Mouse (Mus musculus): Measurements from ENCODE around the gene Usp30. TPM values are rescaled to one million over a fixed set of nuclear protein-coding genes. Genes with fewer than 3 reads are reported as not detected.
A peak's percentile ranks its signal among the peaks of the same experiment; 100 is the strongest.

The Usp30 gene
- polyA plus RNA-seq, 1 experiment from 2014 or later: 9.3 TPM

DNA sequence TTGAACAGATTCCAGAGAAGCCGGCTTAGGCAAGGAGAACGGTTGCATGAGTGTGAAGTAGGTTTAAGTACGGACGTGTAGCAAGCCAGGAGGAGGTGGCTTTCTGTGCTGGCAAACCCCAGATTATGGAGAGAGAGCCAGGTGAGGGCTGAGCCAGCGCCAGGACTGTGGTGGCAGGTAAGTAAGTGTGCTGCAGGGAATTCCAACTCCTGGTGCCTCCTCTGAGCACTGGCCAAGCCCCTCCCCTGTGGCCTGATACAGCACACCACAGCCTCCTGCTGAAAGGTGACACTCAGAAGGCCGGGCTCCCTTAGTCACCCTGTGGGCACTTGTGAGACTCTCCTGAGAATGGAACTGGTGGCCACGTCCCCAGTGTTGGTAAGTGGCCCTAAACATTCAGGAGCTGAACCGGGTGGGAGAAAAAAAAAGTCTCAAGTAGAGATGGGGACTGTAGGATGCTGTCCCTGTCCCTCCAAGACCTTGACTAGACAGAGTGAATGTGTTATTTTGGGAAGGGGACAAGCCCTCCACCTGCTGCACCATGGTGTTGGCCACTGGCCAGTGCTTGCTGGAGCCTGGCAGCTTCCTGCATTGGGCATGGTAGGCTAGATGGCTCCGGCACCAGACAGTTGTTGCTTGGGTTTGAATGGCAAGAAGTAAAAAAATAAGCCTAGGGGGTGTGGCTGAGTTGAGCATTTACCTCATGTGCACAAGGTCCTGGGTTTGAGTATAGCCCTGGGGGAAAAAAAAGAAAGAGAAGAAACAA lies 90.1 kb downstream of the Usp30 start:
- H3K4me3 ChIP-seq (ENCODE audit: low read length): no peak overlapping the region
- H3K4me2 ChIP-seq (ENCODE audit: low read depth, low read length): no peak overlapping the region
- H3K4me1 ChIP-seq (ENCODE audit: control insufficient read depth, insufficient read depth, low read length): no peaks in the 10 kb centered on the region
- WGBS: 68% methylated on average over 9 of the region's 9 CpGs
- H3K36me3 ChIP-seq (ENCODE audit: control insufficient read depth, insufficient read depth, low read length): no peaks in the 10 kb centered on the region
- H3K27me3 ChIP-seq (replicated peaks; ENCODE audit: control insufficient read depth, insufficient read depth, low read length): no peaks in the 10 kb centered on the region
- peak; percentile 56 for ATAC-seq
- no peak overlapping the region for H3K27ac ChIP-seq (ENCODE audit: low read length)
- H3K9me3 ChIP-seq (ENCODE audit: control insufficient read depth, low read length): no peaks in the 10 kb centered on the region
- no peak overlapping the region for H3K9ac ChIP-seq (ENCODE audit: low read depth, low read length)

DNA sequence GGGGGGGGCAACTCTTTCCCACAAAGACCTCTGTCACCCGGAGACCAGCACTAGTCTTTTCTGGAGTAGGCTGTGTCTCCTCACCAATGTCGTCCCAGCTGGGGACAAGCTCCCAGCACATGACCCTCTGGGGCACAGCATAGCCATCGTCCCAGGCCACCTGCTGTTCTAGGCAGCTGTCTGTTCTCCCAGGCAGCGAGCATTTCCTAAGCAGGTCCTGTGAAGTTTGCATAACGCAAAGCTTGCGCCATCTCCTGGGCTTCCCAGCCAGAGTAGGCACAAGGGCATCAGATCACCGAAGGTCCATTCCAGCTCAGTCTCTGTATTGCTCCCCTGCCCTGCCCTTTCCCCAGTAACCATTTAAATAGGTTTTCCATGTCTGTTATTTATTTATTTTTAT lies 92.0 kb downstream of the Usp30 start:
- ATAC-seq: no peak
- Histone ChIP-seq H3K27me3 (replicated peaks; ENCODE audit: control insufficient read depth, insufficient read depth, low read length) (no peaks in the 10 kb centered on the region), H3K4me2 (ENCODE audit: low read depth, low read length) (no peak overlapping the region), H3K9ac (ENCODE audit: low read depth, low read length) (no peak overlapping the region), H3K36me3 (ENCODE audit: control insufficient read depth, insufficient read depth, low read length) (no peaks in the 10 kb centered on the region), H3K27ac (ENCODE audit: low read length) (no peak overlapping the region), H3K4me1 (ENCODE audit: control insufficient read depth, insufficient read depth, low read length) (no peaks in the 10 kb centered on the region), H3K4me3 (ENCODE audit: low read length) (no peak overlapping the region), H3K9me3 (ENCODE audit: control insufficient read depth, low read length) (no peaks in the 10 kb centered on the region)
- WGBS: 63% methylated on average over 7 of the region's 7 CpGs

DNA sequence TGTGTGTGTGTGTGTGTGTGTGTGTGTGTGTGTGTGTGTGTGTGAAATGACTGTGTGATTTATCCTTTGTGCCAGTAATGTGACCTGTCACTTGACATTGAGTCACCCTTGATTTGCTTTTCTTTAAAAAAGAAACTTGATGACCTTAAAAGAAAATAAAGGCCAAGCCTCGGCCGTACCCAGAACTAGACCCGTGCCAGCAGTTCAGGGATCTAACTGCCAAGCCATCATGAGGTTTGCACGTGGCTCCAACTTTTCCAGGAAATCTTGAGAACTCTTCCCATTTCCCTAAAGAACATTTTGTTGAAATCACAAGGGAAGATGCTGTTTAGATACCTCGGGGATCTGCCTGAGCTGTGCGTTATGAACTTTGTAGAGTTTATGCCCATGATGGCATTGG lies 96.2 kb downstream of the Usp30 start:
- no peak overlapping the region for H3K4me3 ChIP-seq (ENCODE audit: low read length)
- no peak for ATAC-seq
- no peaks in the 10 kb centered on the region for H3K27me3 ChIP-seq (replicated peaks; ENCODE audit: control insufficient read depth, insufficient read depth, low read length)
- H3K9me3 ChIP-seq (ENCODE audit: control insufficient read depth, low read length): no peaks in the 10 kb centered on the region
- H3K36me3 ChIP-seq (ENCODE audit: control insufficient read depth, insufficient read depth, low read length): no peaks in the 10 kb centered on the region
- H3K4me1 ChIP-seq (ENCODE audit: control insufficient read depth, insufficient read depth, low read length): no peaks in the 10 kb centered on the region
- 84% methylated on average over 6 of the region's 6 CpGs for WGBS
- no peak overlapping the region for H3K4me2 ChIP-seq (ENCODE audit: low read depth, low read length)
- no peak overlapping the region for H3K27ac ChIP-seq (ENCODE audit: low read length)
- H3K9ac ChIP-seq (ENCODE audit: low read depth, low read length): no peak overlapping the region

DNA sequence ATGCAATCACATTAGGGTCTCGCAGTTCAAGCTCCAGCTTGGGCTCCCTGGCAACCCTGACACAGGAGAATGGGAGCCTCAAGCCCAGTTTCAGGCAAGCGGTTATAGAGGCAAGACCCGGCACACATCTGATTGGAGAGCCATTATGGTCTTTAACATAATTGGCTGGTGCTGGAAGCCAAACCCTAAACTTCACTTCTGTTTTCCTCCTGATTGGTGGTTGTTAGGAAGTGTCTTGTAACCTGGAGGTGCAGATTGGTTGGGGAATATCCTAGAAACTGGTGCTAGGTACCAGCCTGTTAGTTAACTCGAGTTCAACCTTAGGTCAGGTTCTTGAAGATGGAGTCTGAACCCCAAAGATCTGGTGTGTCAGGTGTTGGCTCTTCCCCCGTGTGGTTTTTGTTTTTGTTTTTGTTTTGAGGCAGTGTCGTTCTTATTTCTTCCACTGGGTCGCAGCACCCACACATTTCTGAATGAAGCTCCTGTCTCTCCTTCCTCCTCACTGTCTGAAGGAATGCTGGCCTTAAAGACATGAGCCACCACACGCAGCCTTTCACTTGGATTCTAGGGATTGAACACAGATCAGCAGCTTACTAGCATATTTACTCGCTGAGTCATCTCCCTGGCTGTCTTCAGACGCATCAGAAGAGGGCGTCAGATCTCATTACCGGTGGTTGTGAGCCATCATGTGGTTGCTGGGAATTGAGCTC lies 97.0 kb downstream of the Usp30 start:
- no peak overlapping the region for H3K27ac ChIP-seq (ENCODE audit: low read length)
- no peak overlapping the region for H3K9ac ChIP-seq (ENCODE audit: low read depth, low read length)
- no peaks in the 10 kb centered on the region for H3K9me3 ChIP-seq (ENCODE audit: control insufficient read depth, low read length)
- no peaks in the 10 kb centered on the region for H3K4me1 ChIP-seq (ENCODE audit: control insufficient read depth, insufficient read depth, low read length)
- ATAC-seq: no peak
- WGBS: 47% methylated on average over 12 of the region's 12 CpGs
- H3K36me3 ChIP-seq (ENCODE audit: control insufficient read depth, insufficient read depth, low read length): no peaks in the 10 kb centered on the region
- H3K27me3 ChIP-seq (replicated peaks; ENCODE audit: control insufficient read depth, insufficient read depth, low read length): no peaks in the 10 kb centered on the region
- H3K4me2 ChIP-seq (ENCODE audit: low read depth, low read length): no peak overlapping the region
- no peak overlapping the region for H3K4me3 ChIP-seq (ENCODE audit: low read length)

DNA sequence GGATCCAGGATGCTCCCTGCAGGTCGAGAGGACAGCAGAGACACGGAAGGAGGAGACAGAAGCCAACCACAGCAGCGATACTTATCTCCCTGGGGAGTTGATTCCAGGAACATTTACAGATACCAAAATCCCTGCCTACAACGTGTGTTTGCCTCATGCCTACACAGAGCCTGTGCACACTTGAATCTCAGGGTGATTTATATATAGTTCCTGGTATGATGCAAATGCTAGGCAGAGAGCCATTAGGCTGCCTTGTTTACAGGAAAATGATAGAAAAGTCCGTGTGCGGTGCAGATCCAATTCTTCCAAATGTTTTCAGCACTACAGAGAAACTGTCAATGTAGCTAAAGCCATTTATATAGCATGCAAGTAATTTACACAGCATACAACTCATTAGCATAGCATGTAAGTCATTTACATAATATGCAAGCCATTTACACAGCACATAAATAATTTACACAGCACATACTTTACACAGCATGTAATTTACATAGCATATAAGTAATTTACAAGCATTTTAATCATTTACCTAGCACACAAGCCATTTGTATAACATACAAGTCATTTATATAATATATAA lies 97.9 kb downstream of the Usp30 start:
- Histone ChIP-seq H3K4me1 (ENCODE audit: control insufficient read depth, insufficient read depth, low read length) (no peaks in the 10 kb centered on the region), H3K9me3 (ENCODE audit: control insufficient read depth, low read length) (no peaks in the 10 kb centered on the region), H3K4me3 (ENCODE audit: low read length) (no peak overlapping the region), H3K36me3 (ENCODE audit: control insufficient read depth, insufficient read depth, low read length) (no peaks in the 10 kb centered on the region), H3K27me3 (replicated peaks; ENCODE audit: control insufficient read depth, insufficient read depth, low read length) (no peaks in the 10 kb centered on the region), H3K9ac (ENCODE audit: low read depth, low read length) (no peak overlapping the region), H3K27ac (ENCODE audit: low read length) (no peak overlapping the region), H3K4me2 (ENCODE audit: low read depth, low read length) (no peak overlapping the region)
- no peak for ATAC-seq
- 54% methylated on average over 6 of the region's 6 CpGs for WGBS

DNA sequence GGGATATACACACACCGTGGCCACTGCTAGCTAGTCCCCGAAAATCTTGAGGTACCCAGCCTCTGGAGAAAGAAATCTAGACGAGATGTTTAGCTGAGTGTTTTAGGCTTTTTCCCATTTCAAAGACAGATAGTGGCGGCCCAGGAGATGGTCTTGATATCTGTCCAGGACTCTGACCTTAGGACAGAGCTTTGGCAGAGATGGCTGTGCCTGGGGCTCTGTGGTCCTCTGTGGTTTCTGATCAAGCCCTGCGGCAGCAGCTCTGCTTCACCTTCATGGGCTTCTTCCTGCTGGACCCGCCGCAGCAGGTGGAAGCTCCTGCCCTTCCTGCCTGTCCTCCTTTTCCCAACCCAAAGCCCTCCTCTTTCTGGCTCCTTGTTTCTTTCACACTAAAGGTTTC lies 105.1 kb downstream of the Usp30 start:
- Histone ChIP-seq H3K27ac (ENCODE audit: low read length) (no peak overlapping the region), H3K9me3 (ENCODE audit: control insufficient read depth, low read length) (no peaks in the 10 kb centered on the region), H3K27me3 (replicated peaks; ENCODE audit: control insufficient read depth, insufficient read depth, low read length) (no peaks in the 10 kb centered on the region), H3K4me1 (ENCODE audit: control insufficient read depth, insufficient read depth, low read length) (no peaks in the 10 kb centered on the region), H3K36me3 (ENCODE audit: control insufficient read depth, insufficient read depth, low read length) (no peaks in the 10 kb centered on the region), H3K4me2 (ENCODE audit: low read depth, low read length) (no peak overlapping the region), H3K4me3 (ENCODE audit: low read length) (no peak overlapping the region), H3K9ac (ENCODE audit: low read depth, low read length) (no peak overlapping the region)
- WGBS: 83% methylated on average over 7 of the region's 7 CpGs
- no peak for ATAC-seq

DNA sequence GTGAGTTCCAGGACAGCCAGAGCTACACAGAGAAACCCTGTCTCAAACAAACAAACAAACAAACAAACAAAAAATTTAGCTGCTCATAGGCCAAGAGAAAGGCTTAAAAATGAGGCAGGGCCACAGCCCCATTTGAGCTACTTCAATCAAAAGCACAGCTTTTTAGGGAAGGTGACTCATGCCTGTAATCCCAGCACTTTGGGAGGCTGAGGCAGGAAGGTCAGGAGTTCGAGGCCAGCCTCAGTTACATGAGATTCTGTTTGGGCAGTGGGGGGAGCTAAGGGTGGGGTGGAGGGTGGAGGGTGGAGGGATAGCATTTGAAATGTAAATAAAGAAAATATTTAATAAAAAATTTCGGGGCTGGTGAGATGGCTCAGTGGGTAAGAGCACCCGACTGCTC lies 107.7 kb downstream of the Usp30 start:
- Histone ChIP-seq H3K4me2 (ENCODE audit: low read depth, low read length) (no peak overlapping the region), H3K9ac (ENCODE audit: low read depth, low read length) (no peak overlapping the region), H3K27me3 (replicated peaks; ENCODE audit: control insufficient read depth, insufficient read depth, low read length) (no peaks in the 10 kb centered on the region), H3K4me1 (ENCODE audit: control insufficient read depth, insufficient read depth, low read length) (peaks cover 4% of the 10 kb centered on the region), H3K27ac (ENCODE audit: low read length) (no peak overlapping the region), H3K36me3 (ENCODE audit: control insufficient read depth, insufficient read depth, low read length) (no peaks in the 10 kb centered on the region), H3K9me3 (ENCODE audit: control insufficient read depth, low read length) (no peaks in the 10 kb centered on the region), H3K4me3 (ENCODE audit: low read length) (no peak overlapping the region)
- no peak for ATAC-seq
- WGBS: 85% methylated on average over 3 of the region's 3 CpGs

DNA sequence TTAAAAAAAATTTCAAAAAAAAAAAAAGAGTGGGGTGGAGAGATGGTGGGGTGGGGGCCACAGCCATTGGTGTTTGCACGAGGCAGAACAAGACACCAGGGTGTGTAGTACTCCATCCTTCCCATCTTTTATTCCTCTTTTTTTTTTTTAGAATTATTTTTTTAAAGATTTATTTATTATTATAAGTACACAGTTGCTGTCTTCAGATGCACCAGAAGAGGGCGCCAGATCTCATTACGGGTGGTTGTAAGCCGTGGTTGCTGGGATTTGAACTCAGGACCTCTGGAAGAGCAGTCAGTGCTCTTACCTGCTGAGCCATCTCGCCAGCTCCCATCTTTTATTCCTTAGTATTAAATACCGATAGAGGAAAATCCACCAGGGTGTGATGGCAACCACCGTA lies 108.2 kb downstream of the Usp30 start:
- H3K4me2 ChIP-seq (ENCODE audit: low read depth, low read length): no peak overlapping the region
- no peak overlapping the region for H3K27ac ChIP-seq (ENCODE audit: low read length)
- no peak for ATAC-seq
- H3K36me3 ChIP-seq (ENCODE audit: control insufficient read depth, insufficient read depth, low read length): no peaks in the 10 kb centered on the region
- H3K4me1 ChIP-seq (ENCODE audit: control insufficient read depth, insufficient read depth, low read length): peaks cover 4% of the 10 kb centered on the region
- no peak overlapping the region for H3K9ac ChIP-seq (ENCODE audit: low read depth, low read length)
- H3K9me3 ChIP-seq (ENCODE audit: control insufficient read depth, low read length): no peaks in the 10 kb centered on the region
- WGBS: 76% methylated on average over 7 of the region's 7 CpGs
- no peaks in the 10 kb centered on the region for H3K27me3 ChIP-seq (replicated peaks; ENCODE audit: control insufficient read depth, insufficient read depth, low read length)
- H3K4me3 ChIP-seq (ENCODE audit: low read length): no peak overlapping the region

DNA sequence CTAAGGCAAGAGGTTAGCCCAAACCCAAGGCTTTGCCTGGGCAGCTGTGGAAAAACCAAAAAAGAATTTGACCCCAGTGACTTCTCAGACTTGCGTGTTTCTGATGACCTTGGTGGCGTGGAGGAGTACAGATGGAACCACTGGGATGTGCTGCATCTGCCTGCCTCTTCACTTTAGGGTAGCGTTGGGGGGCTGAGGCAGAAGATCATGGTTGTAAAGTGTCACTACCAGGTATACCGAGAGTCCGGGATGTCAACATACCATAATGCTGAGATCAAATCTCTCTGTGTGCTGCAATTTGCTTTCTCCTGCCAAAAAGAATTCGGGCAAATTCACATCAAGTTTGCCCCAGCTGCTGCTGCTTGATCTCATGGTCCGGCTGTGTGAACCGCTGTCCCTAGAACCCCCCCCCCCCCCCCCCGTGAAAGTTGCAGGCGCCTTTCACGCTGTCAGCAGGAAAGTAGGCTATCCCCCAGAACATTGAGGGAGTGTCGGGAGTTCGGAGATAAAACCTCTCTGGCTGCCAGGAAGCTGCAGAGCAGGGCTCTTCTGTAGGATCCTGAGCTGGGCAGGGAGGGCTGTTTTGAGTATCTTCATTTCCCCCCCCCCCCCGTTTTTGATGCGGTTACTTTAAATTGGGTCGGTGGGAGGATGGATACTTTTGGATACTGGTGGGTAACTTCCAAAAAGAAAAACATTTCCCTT lies 108.8 kb downstream of the Usp30 start:
- no peak overlapping the region for H3K4me3 ChIP-seq (ENCODE audit: low read length)
- no peaks in the 10 kb centered on the region for H3K27me3 ChIP-seq (replicated peaks; ENCODE audit: control insufficient read depth, insufficient read depth, low read length)
- H3K27ac ChIP-seq (ENCODE audit: low read length): no peak overlapping the region
- peak overlapping the region; percentile 18 for H3K4me2 ChIP-seq (ENCODE audit: low read depth, low read length)
- H3K9ac ChIP-seq (ENCODE audit: low read depth, low read length): no peak overlapping the region
- peaks cover 4% of the 10 kb centered on the region for H3K4me1 ChIP-seq (ENCODE audit: control insufficient read depth, insufficient read depth, low read length)
- no peaks in the 10 kb centered on the region for H3K36me3 ChIP-seq (ENCODE audit: control insufficient read depth, insufficient read depth, low read length)
- no peak for ATAC-seq
- no peaks in the 10 kb centered on the region for H3K9me3 ChIP-seq (ENCODE audit: control insufficient read depth, low read length)
- WGBS: 20% methylated on average over 16 of the region's 16 CpGs
